Mouse (Mus musculus) cerebellum, adult 2 months (tissue): ENCODE measurements around the gene Ccdc40.

Source experiments
- CTCF ChIP-seq: fragments of 200-500 bp; IDR thresholded peaks from 2 replicates; pipeline ENCODE4 v1.5.1; 2011; ENCODE audit warnings: low read depth, mild to moderate bottlenecking, control low read depth, low read length, moderate library complexity, borderline replicate concordance; ENCODE audit not compliant: insufficient read depth
- POLR2A ChIP-seq: fragments of 200-500 bp; IDR thresholded peaks from 2 replicates; pipeline ENCODE4 v1.6.1; 2011; ENCODE audit warnings: low read length, control low read depth, borderline replicate concordance; ENCODE audit not compliant: insufficient read depth

DNA sequence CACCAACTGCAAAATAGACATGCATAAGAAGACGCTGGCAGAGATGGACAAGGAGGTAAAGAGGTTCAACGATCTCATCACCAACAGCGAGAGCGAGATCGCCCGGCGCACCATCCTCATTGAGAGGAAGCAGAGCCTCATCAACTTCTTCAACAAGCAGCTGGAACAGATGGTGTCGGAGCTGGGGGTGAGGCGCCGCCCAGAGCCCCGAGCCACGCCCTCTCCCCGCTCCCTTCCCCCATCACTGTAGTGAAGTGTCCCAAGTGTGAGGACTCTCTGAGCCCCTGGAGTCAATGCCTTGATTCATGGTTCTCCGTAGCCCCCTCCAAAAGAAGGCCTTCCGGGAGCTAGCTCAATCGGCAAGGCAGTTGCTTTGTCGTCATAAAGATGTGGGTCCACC, 22.6 kb downstream of the Ccdc40 start:
- TF ChIP-seq CTCF (no peak), POLR2A (no peak)
